8 mouse cellular contexts compared by ENCODE assay signal in the genomic region with DNA sequence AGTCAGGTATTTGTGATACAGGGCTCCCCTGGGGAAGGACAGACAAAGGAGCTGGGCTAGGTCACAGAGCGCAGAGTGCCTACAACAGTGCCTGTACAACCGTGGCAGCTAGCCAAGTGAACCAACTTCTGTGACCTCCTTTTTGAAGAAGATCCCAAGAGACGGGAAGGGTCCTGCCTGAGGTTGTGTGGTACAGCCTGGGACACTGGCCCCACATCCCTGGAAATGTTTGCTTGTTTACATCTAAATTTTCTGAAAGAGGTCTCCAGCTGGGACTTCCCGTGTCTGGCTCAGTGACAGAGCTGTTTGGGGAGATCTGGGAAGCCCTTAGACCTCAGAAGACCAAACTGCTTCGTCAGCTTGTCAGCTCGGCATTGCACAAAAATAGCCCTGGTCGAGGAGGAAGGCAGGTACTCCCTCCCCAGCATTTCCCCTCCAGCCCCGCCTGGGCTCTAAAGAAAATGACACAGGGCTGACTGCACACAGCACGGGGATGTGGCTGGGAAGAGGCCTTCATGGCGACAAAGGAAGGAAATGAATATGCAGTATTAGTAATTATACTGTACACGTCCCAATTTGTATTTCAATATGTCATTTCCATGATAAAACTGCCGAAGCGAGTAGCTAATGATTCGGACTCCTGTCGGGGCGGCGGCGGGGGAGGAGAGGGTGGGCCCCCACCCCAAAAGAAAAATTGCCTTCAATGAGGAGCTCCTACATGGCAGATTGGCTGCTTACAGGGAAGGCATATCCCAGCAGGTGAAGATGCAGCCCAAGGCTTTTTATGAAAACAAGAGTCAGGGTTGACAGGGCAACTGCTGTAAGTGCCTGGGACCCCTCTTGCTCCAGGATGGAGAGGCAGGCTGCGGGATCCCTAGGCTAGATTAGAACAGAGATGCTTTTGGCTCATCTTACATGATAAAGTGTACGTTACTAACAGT. TPM values are rescaled to one million over a fixed set of nuclear protein-coding genes. Genes with fewer than 3 reads are reported as not detected.
A peak's percentile ranks its signal among the peaks of the same experiment; 100 is the strongest.
DNase-seq lines count a peak whose midpoint lies in the region; ATAC-seq and TF ChIP-seq lines count a peak whose summit lies in the region.

No protein-coding gene starts in this region.

- no peaks in the 10 kb centered on the region for H3K9me3 ChIP-seq in midbrain, embryonic 12.5 days
- H3K9me3 ChIP-seq in midbrain, embryonic 11.5 days (ENCODE audit: control insufficient read depth, low read length), result no peaks in the 10 kb centered on the region

- intact Hi-C loops in heart, postnatal 10 days (cut with DNase I), result no loop called here

- no peak overlapping the region for H3K27ac ChIP-seq in midbrain, embryonic 12.5 days (replicated peaks)
- H3K27ac ChIP-seq in midbrain, embryonic 11.5 days (ENCODE audit: low read depth, low read length), result no peak overlapping the region
- no peak overlapping the region for H3K27ac ChIP-seq in liver, adult 2 months (replicated peaks; ENCODE audit: insufficient read depth, low read depth, low read length)

- TF ChIP-seq CTCF in liver, adult 2 months (IDR thresholded peaks at IDR 0.05; ENCODE audit: low read depth, low read length), result no peak

- no peaks in the 10 kb centered on the region for H3K36me3 ChIP-seq in midbrain, embryonic 12.5 days
- H3K36me3 ChIP-seq in midbrain, embryonic 11.5 days (ENCODE audit: control insufficient read depth, insufficient read depth, low read length), result no peaks in the 10 kb centered on the region
- H3K36me3 ChIP-seq in liver, adult 2 months (ENCODE audit: control insufficient read depth, insufficient read depth, low read length), result no peaks in the 10 kb centered on the region

- 0 out of 2 replicates have a peak, but pooled peaks cover 3% of the 10 kb centered on the region for H3K27me3 ChIP-seq in midbrain, embryonic 12.5 days
- no peaks in the 10 kb centered on the region for H3K27me3 ChIP-seq in midbrain, embryonic 11.5 days (ENCODE audit: control insufficient read depth, insufficient read depth, low read length)
- no peaks in the 10 kb centered on the region for H3K27me3 ChIP-seq in liver, adult 2 months (ENCODE audit: control insufficient read depth, insufficient read depth, low read length)

- H3K79me2 ChIP-seq in liver, adult 2 months (ENCODE audit: control insufficient read depth, insufficient read depth, low read length), result no peaks in the 10 kb centered on the region

- 35% methylated on average over 20 of the region's 20 CpGs for WGBS in midbrain, embryonic 12.5 days
- WGBS in midbrain, embryonic 11.5 days, result 37% methylated on average over 20 of the region's 20 CpGs
- 63% methylated on average over 20 of the region's 20 CpGs for WGBS in liver, adult 2 months

- no peak for TF ChIP-seq POLR2A in liver, adult 2 months (IDR thresholded peaks at IDR 0.05; ENCODE audit: extremely low read depth, insufficient read depth, low read length)

- no peak; the same call in 1 of the 2 replicates for ATAC-seq in midbrain, embryonic 12.5 days (ENCODE audit: low FRiP score, low read depth)
- no peak for ATAC-seq in midbrain, embryonic 11.5 days (ENCODE audit: low FRiP score)
- no peak for ATAC-seq in inflammation-experienced regulatory T-cells, adult 6 months

- no peak overlapping the region for H3K4me3 ChIP-seq in midbrain, embryonic 12.5 days
- no peak overlapping the region for H3K4me3 ChIP-seq in midbrain, embryonic 11.5 days (ENCODE audit: low read depth, low read length)
- H3K4me3 ChIP-seq in liver, adult 2 months (ENCODE audit: insufficient read depth, low read depth, low read length), result no peak overlapping the region

- H3K4me1 ChIP-seq in midbrain, embryonic 12.5 days, result peaks cover 25% of the 10 kb centered on the region
- H3K4me1 ChIP-seq in midbrain, embryonic 11.5 days (ENCODE audit: control insufficient read depth, insufficient read depth, low read length), result no peaks in the 10 kb centered on the region
- no peaks in the 10 kb centered on the region; the same call in 1 of the 2 replicates for H3K4me1 ChIP-seq in liver, adult 2 months (ENCODE audit: control insufficient read depth, insufficient read depth, low read length)

- no peak for DNase-seq in midbrain, embryonic 11.5 days (ENCODE audit: low spot score, missing footprints)
- DNase-seq in cerebellum, postnatal 36 days, result peak; percentile 24 to 31
- peak; percentile 64 to 72 for DNase-seq in heart, postnatal 10 days
- peak; percentile 18 for DNase-seq in liver, adult 2 months (ENCODE audit: extremely low read depth, low read depth, low spot score)
- peak; percentile 36 for DNase-seq in yolk sac, embryonic 10.5 days (ENCODE audit: low spot score)
- DNase-seq in embryo, embryonic 10 days (ENCODE audit: low spot score), result no peak

- H3K4me2 ChIP-seq in midbrain, embryonic 12.5 days (replicated peaks), result peak overlapping the region; percentile 25
- no peak overlapping the region for H3K4me2 ChIP-seq in midbrain, embryonic 11.5 days

- H3K9ac ChIP-seq in midbrain, embryonic 12.5 days (replicated peaks), result no peak overlapping the region
- H3K9ac ChIP-seq in midbrain, embryonic 11.5 days (ENCODE audit: low read length), result no peak overlapping the region
- no peak overlapping the region for H3K9ac ChIP-seq in liver, adult 2 months (ENCODE audit: low read depth, low read length)

RNA-seq across cellular contexts. Expression of a gene that starts 25.8 kb away (rescaled TPM):
- 71.3 and 77.8 TPM in 2 replicates for polyA plus RNA-seq in midbrain, embryonic 12.5 days (2016; fragmentation: Nextera tagmentation; extraction: Ambion mirVana)
- 59.0 and 59.1 TPM in 2 replicates for polyA plus RNA-seq in midbrain, embryonic 11.5 days (2014; fragmentation: Nextera tagmentation; extraction: Ambion mirVana)
- total RNA-seq in heart, postnatal 10 days (2021), result 10 to 100 TPM; 36.3 to 39.9 TPM
- total RNA-seq in liver, adult 2 months (2014; rRNA removed), result 16.0 and 16.1 TPM in 2 replicates
- polyA plus RNA-seq in liver, adult 2 months (2012; rRNA removed), result 11.8 and 15.7 TPM in 2 replicates
- 1 to 10 TPM; 4.3 to 5.9 (median 4.6) TPM for polyA plus RNA-seq in inflammation-experienced regulatory T-cells, adult 6 months (2017; shearing (Covaris generic))

Comparison
In these comparisons a context has a peak if more than half of its experiments do, and no peak if none do; other contexts are left out.
1. DNase-seq: peak in cerebellum, postnatal 36 days (2 of 2), heart, postnatal 10 days (2 of 2), liver, adult 2 months (single experiment) and yolk sac, embryonic 10.5 days (single experiment); none in midbrain, embryonic 11.5 days (single experiment) and embryo, embryonic 10 days (single experiment).